22 mouse cellular contexts compared by ENCODE assay signal in the genomic region with DNA sequence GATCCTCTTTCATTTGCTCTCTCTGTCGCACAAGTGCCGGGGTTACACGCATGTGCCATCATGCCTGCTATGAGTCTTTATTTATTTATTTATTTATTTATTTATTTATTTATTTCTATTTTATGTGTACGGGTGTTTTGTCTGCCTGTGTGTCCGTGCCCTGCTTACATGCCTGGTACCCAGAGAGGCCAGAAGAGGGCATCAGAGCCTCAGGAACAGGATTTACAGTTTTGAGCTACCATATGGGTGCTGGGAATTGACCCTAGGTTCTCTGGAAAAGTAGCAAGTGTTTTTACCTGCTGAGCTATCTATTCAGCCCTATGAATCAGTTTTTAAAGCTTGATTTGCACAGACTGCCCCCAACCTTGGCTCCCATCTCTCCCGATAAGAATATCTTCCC. TPM values are rescaled to one million over a fixed set of nuclear protein-coding genes. Genes with fewer than 3 reads are reported as not detected.
DNase-seq lines count a peak whose midpoint lies in the region; ATAC-seq and TF ChIP-seq lines count a peak whose summit lies in the region.
"Had no signal": no experiment of that assay in that cellular context is flagged by ENCODE, and none has a peak within 500 bp of the region (broad histone marks: within the 10 kb centered on the region; RNA-seq: fewer than 3 reads in every experiment).

No protein-coding gene starts in this region.

- TF ChIP-seq RAD21 in MEL (IDR thresholded peaks at IDR 0.05; ENCODE audit: low read depth, low read length): peak; percentile 52

- H3K36me3 ChIP-seq in intestine, postnatal 0 days (ENCODE audit: control insufficient read depth, insufficient read depth): no peaks in the 10 kb centered on the region
- no peaks in the 10 kb centered on the region for H3K36me3 ChIP-seq in intestine, embryonic 15.5 days
- H3K36me3 ChIP-seq in lung, postnatal 0 days (ENCODE audit: insufficient read depth, low read length): no peaks in the 10 kb centered on the region
- H3K36me3 ChIP-seq in MEL (ENCODE audit: control insufficient read depth in 1 of 2, insufficient read depth in 2 of 2, low read length in 2 of 2): no peaks in the 10 kb centered on the region
- H3K36me3 ChIP-seq in neural tube, embryonic 15.5 days: no peaks in the 10 kb centered on the region
- H3K36me3 ChIP-seq: forebrain, embryonic 15.5 days; heart, embryonic 15.5 days; liver, embryonic 13.5 days; midbrain, embryonic 13.5 days had no signal

- H3K9ac ChIP-seq in intestine, postnatal 0 days (ENCODE audit: low read depth, low read length): no peak overlapping the region
- H3K9ac ChIP-seq in intestine, embryonic 15.5 days: no peak overlapping the region
- H3K9ac ChIP-seq in lung, postnatal 0 days (replicated peaks; ENCODE audit: low read depth): no peak overlapping the region
- no peak overlapping the region for H3K9ac ChIP-seq in MEL (ENCODE audit: control insufficient read depth, low read depth, low read length, poor library complexity, severe bottlenecking)
- H3K9ac ChIP-seq in neural tube, embryonic 15.5 days (replicated peaks): no peak overlapping the region
- H3K9ac ChIP-seq: forebrain, embryonic 15.5 days; heart, embryonic 15.5 days; liver, embryonic 13.5 days; midbrain, embryonic 13.5 days had no signal

- 0 out of 2 replicates have a peak, but pooled peaks have one; percentile 23 for TF ChIP-seq CTCF in intestine, postnatal 0 days (IDR thresholded peaks at IDR 0.05; ENCODE audit: low read depth)
- TF ChIP-seq CTCF in lung, postnatal 0 days (IDR thresholded peaks at IDR 0.05): peak; percentile 10; the same call in 1 of the 2 replicates
- TF ChIP-seq CTCF in MEL (IDR thresholded peaks at IDR 0.05 in 2 of 3, conservative IDR thresholded peaks at IDR 0.05 in 1 of 3; ENCODE audit: control insufficient read depth in 1 of 3, insufficient read depth in 1 of 3, low read depth in 2 of 3, low read length in 3 of 3, poor library complexity in 1 of 3, severe bottlenecking in 1 of 3): peak; percentile 9 to 59 (median 46); a peak in 4 of 6 replicates
- TF ChIP-seq CTCF in cerebellum, adult 2 months (IDR thresholded peaks at IDR 0.05; ENCODE audit: borderline replicate concordance, insufficient read depth, low read depth, low read length): no peak

- 91% methylated on average over 6 of the region's 6 CpGs for WGBS in intestine, postnatal 0 days
- WGBS in intestine, embryonic 15.5 days: 89% methylated on average over 6 of the region's 6 CpGs
- WGBS in lung, postnatal 0 days: 88% methylated on average over 6 of the region's 6 CpGs
- 90% methylated on average over 6 of the region's 6 CpGs for WGBS in neural tube, embryonic 15.5 days
- WGBS in cerebellum, adult 2 months: 96% methylated on average over 6 of the region's 6 CpGs

- H3K27ac ChIP-seq in intestine, postnatal 0 days (ENCODE audit: low read depth, low read length): no peak overlapping the region
- no peak overlapping the region for H3K27ac ChIP-seq in intestine, embryonic 15.5 days
- no peak overlapping the region for H3K27ac ChIP-seq in lung, postnatal 0 days (ENCODE audit: low read length)
- H3K27ac ChIP-seq in MEL (ENCODE audit: control insufficient read depth, low read depth, low read length): no peak overlapping the region
- H3K27ac ChIP-seq in neural tube, embryonic 15.5 days (replicated peaks): no peak overlapping the region
- H3K27ac ChIP-seq in cerebellum, adult 2 months (ENCODE audit: insufficient read depth, low read length): no peak overlapping the region
- H3K27ac ChIP-seq: heart, embryonic 15.5 days; liver, embryonic 13.5 days had no signal

- no peak for ATAC-seq in intestine, postnatal 0 days
- no peak for ATAC-seq in intestine, embryonic 15.5 days
- ATAC-seq in lung, postnatal 0 days: no peak
- ATAC-seq in neural tube, embryonic 15.5 days (ENCODE audit: low FRiP score): no peak
- ATAC-seq: forebrain, embryonic 15.5 days; intestine, embryonic 16.5 days had no signal

- H3K4me2 ChIP-seq in intestine, postnatal 0 days (replicated peaks; ENCODE audit: low read depth): no peak overlapping the region
- no peak overlapping the region for H3K4me2 ChIP-seq in intestine, embryonic 15.5 days (replicated peaks)
- no peak overlapping the region for H3K4me2 ChIP-seq in lung, postnatal 0 days (replicated peaks; ENCODE audit: low read depth, low read length)
- no peak overlapping the region for H3K4me2 ChIP-seq in neural tube, embryonic 15.5 days
- H3K4me2 ChIP-seq: forebrain, embryonic 15.5 days; heart, embryonic 15.5 days; liver, embryonic 13.5 days had no signal

- H3K79me2 ChIP-seq in MEL (ENCODE audit: control insufficient read depth, insufficient read depth, low read length, poor library complexity): no peaks in the 10 kb centered on the region

- no peak for TF ChIP-seq POLR2A in MEL (IDR thresholded peaks at IDR 0.05; ENCODE audit: control insufficient read depth in 1 of 2, insufficient read depth in 1 of 2, low read depth in 1 of 2, low read length in 2 of 2, poor library complexity in 1 of 2)
- no peak for TF ChIP-seq POLR2A in cerebellum, adult 2 months (IDR thresholded peaks at IDR 0.05; ENCODE audit: borderline replicate concordance, insufficient read depth, low read length)

- H3K9me3 ChIP-seq in intestine, postnatal 0 days (ENCODE audit: control insufficient read depth): no peaks in the 10 kb centered on the region
- no peaks in the 10 kb centered on the region for H3K9me3 ChIP-seq in intestine, embryonic 15.5 days
- no peaks in the 10 kb centered on the region for H3K9me3 ChIP-seq in lung, postnatal 0 days (ENCODE audit: low read length)
- H3K9me3 ChIP-seq in MEL (replicated peaks; ENCODE audit: insufficient read depth, low read length): no peaks in the 10 kb centered on the region
- no peaks in the 10 kb centered on the region for H3K9me3 ChIP-seq in neural tube, embryonic 15.5 days (replicated peaks)
- H3K9me3 ChIP-seq: forebrain, embryonic 15.5 days; heart, embryonic 15.5 days; liver, embryonic 13.5 days; midbrain, embryonic 13.5 days had no signal

- no peak overlapping the region for H3K4me3 ChIP-seq in intestine, postnatal 0 days (ENCODE audit: low read depth, low read length)
- no peak overlapping the region for H3K4me3 ChIP-seq in intestine, embryonic 15.5 days (replicated peaks)
- H3K4me3 ChIP-seq in lung, postnatal 0 days (ENCODE audit: low read depth, low read length): no peak overlapping the region
- no peak overlapping the region for H3K4me3 ChIP-seq in MEL (ENCODE audit: control insufficient read depth in 1 of 2, insufficient read depth in 1 of 2, low read depth in 2 of 2, low read length in 2 of 2)
- H3K4me3 ChIP-seq in neural tube, embryonic 15.5 days (replicated peaks): no peak overlapping the region
- no peak overlapping the region for H3K4me3 ChIP-seq in cerebellum, adult 2 months (replicated peaks; ENCODE audit: insufficient read depth, low read depth, low read length)
- H3K4me3 ChIP-seq: forebrain, embryonic 15.5 days; heart, embryonic 15.5 days; left cerebral cortex, adult 2 months; liver, embryonic 13.5 days; midbrain, embryonic 13.5 days; myocyte had no signal

- no peak for DNase-seq in lung, postnatal 0 days (ENCODE audit: low spot score)
- DNase-seq in lung, postnatal 10 days: no peak
- peak; percentile 36 for DNase-seq in MEL (ENCODE audit: low read depth, low spot score)
- DNase-seq in cerebellum, adult 2 months: no peak
- DNase-seq: adrenal gland, adult 8-10 months; cerebellum, adult 11 months; embryo, embryonic 11 days; gastrocnemius, postnatal 36 days; heart, postnatal 4 days; kidney, postnatal 10 days; left cerebral cortex, postnatal 4 days; liver, embryonic 13.5 days had no signal

- H3K4me1 ChIP-seq in intestine, postnatal 0 days (replicated peaks; ENCODE audit: control insufficient read depth, insufficient read depth, low read length): peaks cover 4% of the 10 kb centered on the region
- H3K4me1 ChIP-seq in intestine, embryonic 15.5 days (replicated peaks): peaks cover 10% of the 10 kb centered on the region; the same call in 1 of the 2 replicates
- no peaks in the 10 kb centered on the region for H3K4me1 ChIP-seq in lung, postnatal 0 days (ENCODE audit: insufficient read depth, low read depth, low read length)
- no peaks in the 10 kb centered on the region for H3K4me1 ChIP-seq in MEL (ENCODE audit: control insufficient read depth in 1 of 2, insufficient read depth in 2 of 2, low read length in 2 of 2)
- H3K4me1 ChIP-seq in neural tube, embryonic 15.5 days: peaks cover 22% of the 10 kb centered on the region
- H3K4me1 ChIP-seq in cerebellum, adult 2 months (ENCODE audit: control insufficient read depth, insufficient read depth, low read length): peaks cover 4% of the 10 kb centered on the region; the same call in 1 of the 2 replicates
- H3K4me1 ChIP-seq: liver, embryonic 13.5 days had no signal

- TF ChIP-seq EP300 in lung, postnatal 0 days (IDR thresholded peaks at IDR 0.05): no peak
- TF ChIP-seq EP300 in MEL (IDR thresholded peaks at IDR 0.05; ENCODE audit: low read depth in 1 of 2, low read length in 2 of 2): no peak

- no peaks in the 10 kb centered on the region for H3K27me3 ChIP-seq in intestine, postnatal 0 days (replicated peaks; ENCODE audit: control insufficient read depth, insufficient read depth, low read length)
- no peaks in the 10 kb centered on the region for H3K27me3 ChIP-seq in intestine, embryonic 15.5 days (replicated peaks)
- H3K27me3 ChIP-seq in lung, postnatal 0 days (replicated peaks; ENCODE audit: insufficient read depth, low read length): no peaks in the 10 kb centered on the region
- no peaks in the 10 kb centered on the region for H3K27me3 ChIP-seq in MEL (ENCODE audit: control insufficient read depth in 1 of 2, insufficient read depth in 2 of 2, low read length in 2 of 2)
- no peaks in the 10 kb centered on the region for H3K27me3 ChIP-seq in neural tube, embryonic 15.5 days (replicated peaks)
- no peaks in the 10 kb centered on the region for H3K27me3 ChIP-seq in cerebellum, adult 2 months (ENCODE audit: control insufficient read depth, insufficient read depth, low read length)
- H3K27me3 ChIP-seq: forebrain, embryonic 15.5 days; midbrain, embryonic 13.5 days had no signal

RNA-seq across cellular contexts. Expression of a gene that starts 30.4 kb away (rescaled TPM):
- 1.7 and 1.9 TPM in 2 replicates for polyA plus RNA-seq in intestine, postnatal 0 days (2015; fragmentation: Nextera tagmentation; extraction: Ambion mirVana)
- polyA plus RNA-seq in intestine, embryonic 15.5 days (2015; fragmentation: Nextera tagmentation; extraction: Ambion mirVana): 1.9 and 2.1 TPM in 2 replicates
- polyA plus RNA-seq in lung, postnatal 0 days (2015; fragmentation: Nextera tagmentation; extraction: Ambion mirVana): 16.8 and 18.0 TPM in 2 replicates
- total RNA-seq in MEL (2012; rRNA removed): 0.69 and 0.75 TPM in 2 replicates
- polyA plus RNA-seq in MEL (2012; ENCODE audit: insufficient read depth in 1 of 2, insufficient read length in 2 of 2, low read depth in 1 of 2, low replicate concordance in 2 of 2, missing spikeins in 1 of 2): under 1 TPM in 1 of 2 experiments, not detected in 1; 0.91 TPM
- polyA plus RNA-seq in neural tube, embryonic 15.5 days (2015; fragmentation: Nextera tagmentation; extraction: Ambion mirVana): 5.3 and 6.2 TPM in 2 replicates
- 7.1 and 8.0 TPM in 2 replicates for polyA plus RNA-seq in cerebellum, adult 2 months (2012; rRNA removed)
- polyA plus RNA-seq: C2C12 had no signal

RNA-seq across cellular contexts. Expression of a gene that starts 30.8 kb away (rescaled TPM):
- 29.6 and 35.1 TPM in 2 replicates for polyA plus RNA-seq in intestine, postnatal 0 days (2015; fragmentation: Nextera tagmentation; extraction: Ambion mirVana)
- 22.3 and 27.1 TPM in 2 replicates for polyA plus RNA-seq in intestine, embryonic 15.5 days (2015; fragmentation: Nextera tagmentation; extraction: Ambion mirVana)
- 19.1 and 19.7 TPM in 2 replicates for polyA plus RNA-seq in lung, postnatal 0 days (2015; fragmentation: Nextera tagmentation; extraction: Ambion mirVana)
- total RNA-seq in MEL (2012; rRNA removed): 6.6 and 6.8 TPM in 2 replicates
- polyA plus RNA-seq in MEL (2012; ENCODE audit: insufficient read depth in 1 of 2, insufficient read length in 2 of 2, low read depth in 1 of 2, low replicate concordance in 2 of 2, missing spikeins in 1 of 2): 10 to 100 TPM in 1 of 2 experiments, not detected in 1; 12.2 TPM
- polyA plus RNA-seq in neural tube, embryonic 15.5 days (2015; fragmentation: Nextera tagmentation; extraction: Ambion mirVana): 66.3 and 68.9 TPM in 2 replicates
- polyA plus RNA-seq in cerebellum, adult 2 months (2012; rRNA removed): 176 and 180 TPM in 2 replicates

RNA-seq across cellular contexts. Expression of a gene that starts 33.4 kb away (rescaled TPM):
- 11.3 and 12.2 TPM in 2 replicates for polyA plus RNA-seq in intestine, postnatal 0 days (2015; fragmentation: Nextera tagmentation; extraction: Ambion mirVana)
- 24.5 and 24.6 TPM in 2 replicates for polyA plus RNA-seq in intestine, embryonic 15.5 days (2015; fragmentation: Nextera tagmentation; extraction: Ambion mirVana)
- 12.6 and 15.4 TPM in 2 replicates for polyA plus RNA-seq in lung, postnatal 0 days (2015; fragmentation: Nextera tagmentation; extraction: Ambion mirVana)
- 25.2 and 28.6 TPM in 2 replicates for total RNA-seq in MEL (2012; rRNA removed)
- polyA plus RNA-seq in MEL (2012; ENCODE audit: insufficient read depth in 1 of 2, insufficient read length in 2 of 2, low read depth in 1 of 2, low replicate concordance in 2 of 2, missing spikeins in 1 of 2): 100 to 1,000 TPM in 1 of 2 experiments, 10 to 100 TPM in 1; 25.3 to 114 TPM
- 22.5 and 24.2 TPM in 2 replicates for polyA plus RNA-seq in neural tube, embryonic 15.5 days (2015; fragmentation: Nextera tagmentation; extraction: Ambion mirVana)
- polyA plus RNA-seq in cerebellum, adult 2 months (2012; rRNA removed): 39.1 and 41.6 TPM in 2 replicates

RNA-seq across cellular contexts. Expression of a gene that starts 34.7 kb away (rescaled TPM):
- polyA plus RNA-seq in intestine, postnatal 0 days (2015; fragmentation: Nextera tagmentation; extraction: Ambion mirVana): 60.3 and 70.4 TPM in 2 replicates
- 57.6 and 62.7 TPM in 2 replicates for polyA plus RNA-seq in intestine, embryonic 15.5 days (2015; fragmentation: Nextera tagmentation; extraction: Ambion mirVana)
- 24.1 and 24.7 TPM in 2 replicates for polyA plus RNA-seq in lung, postnatal 0 days (2015; fragmentation: Nextera tagmentation; extraction: Ambion mirVana)
- 82.6 and 84.7 TPM in 2 replicates for total RNA-seq in MEL (2012; rRNA removed)
- polyA plus RNA-seq in MEL (2012; ENCODE audit: insufficient read depth in 1 of 2, insufficient read length in 2 of 2, low read depth in 1 of 2, low replicate concordance in 2 of 2, missing spikeins in 1 of 2): 100 to 1,000 TPM in 1 of 2 experiments, not detected in 1; 102 TPM
- polyA plus RNA-seq in neural tube, embryonic 15.5 days (2015; fragmentation: Nextera tagmentation; extraction: Ambion mirVana): 45.7 and 48.6 TPM in 2 replicates
- 31.3 and 33.4 TPM in 2 replicates for polyA plus RNA-seq in cerebellum, adult 2 months (2012; rRNA removed)
